Mouse (Mus musculus): ENCODE data around the gene Pla1a.

The Pla1a gene

DNA sequence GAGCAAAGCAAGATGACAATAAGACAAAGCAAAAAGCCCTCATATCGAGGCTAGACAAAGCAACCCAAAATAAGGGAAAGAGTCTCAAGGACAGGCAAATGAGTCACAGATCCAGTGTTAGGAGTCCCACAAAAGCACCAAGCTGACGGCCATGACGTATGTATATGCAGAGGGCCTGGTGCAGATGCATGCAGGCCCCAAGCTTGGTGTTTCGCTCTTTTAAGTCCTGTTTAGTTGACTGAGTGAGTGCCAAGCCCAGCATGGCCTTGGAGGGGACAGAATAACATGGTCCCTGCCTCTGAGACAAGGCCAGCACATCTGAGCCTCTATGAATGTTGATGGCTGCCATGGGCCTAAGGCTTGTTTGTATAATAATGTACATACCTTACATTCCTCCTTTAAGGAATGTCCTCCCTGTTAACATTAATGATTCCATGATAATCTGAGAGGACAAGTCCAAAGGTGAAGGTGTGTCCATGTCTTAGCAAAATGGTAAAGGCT, 1.4 kb upstream of the Pla1a start:
- DNase-seq (ENCODE audit: low read depth, low spot score) = no peak

DNA sequence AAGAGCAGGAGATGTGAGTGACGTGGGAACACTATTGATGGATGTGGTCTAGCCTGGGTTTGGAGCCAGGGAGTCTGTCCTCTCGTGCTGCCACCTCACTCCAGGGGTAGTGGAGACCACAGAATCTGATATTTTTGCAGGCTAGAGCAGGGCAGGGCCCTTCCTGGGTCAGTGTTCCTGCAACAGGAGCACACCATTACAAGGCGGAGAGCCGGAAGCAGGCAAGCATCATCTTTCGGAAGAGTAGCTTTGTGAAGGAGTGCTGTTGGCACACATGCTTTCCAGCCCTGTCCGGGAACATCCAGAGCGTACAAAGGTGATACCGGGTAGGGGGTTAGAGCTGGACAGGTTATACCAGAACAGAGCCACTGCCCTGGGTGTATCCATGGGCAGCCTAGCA, 569 bp upstream of the Pla1a start:
- DNase-seq (ENCODE audit: low read depth, low spot score) = no peak

DNA sequence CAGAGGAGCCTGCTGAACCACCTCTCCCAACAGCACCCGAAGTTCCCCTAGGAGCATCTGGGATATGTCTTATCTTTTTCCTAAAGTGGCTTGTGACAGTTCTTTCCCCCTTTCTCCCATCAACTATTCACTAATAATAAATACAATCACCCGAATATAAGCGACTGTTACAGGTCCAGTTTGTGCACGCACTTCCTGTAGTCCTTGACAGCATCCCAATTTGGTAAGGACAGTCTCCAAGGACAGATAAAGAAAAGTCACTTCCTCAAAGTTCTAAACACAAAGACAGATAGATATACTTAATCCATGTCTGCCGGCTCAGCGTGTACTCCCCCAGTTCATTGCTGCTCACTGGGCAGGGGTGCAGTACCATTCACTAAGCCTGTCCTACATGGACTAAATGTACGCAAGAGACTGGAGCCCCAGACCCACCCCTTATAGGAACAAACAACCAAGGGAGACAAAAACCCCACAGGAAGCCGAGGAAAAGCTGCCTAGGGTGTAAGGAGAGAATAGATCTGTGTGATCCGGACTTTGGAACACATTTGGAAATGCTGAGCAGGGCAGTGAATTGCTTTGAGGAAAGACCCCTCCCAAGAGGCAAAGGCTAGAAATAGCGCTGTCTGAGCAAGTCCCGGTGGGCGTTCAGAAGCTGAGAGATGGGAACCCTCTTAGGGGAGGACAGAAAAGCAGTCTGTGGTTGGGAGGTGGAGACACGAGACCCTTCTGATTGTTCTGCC, 1.3 kb downstream of the Pla1a start:
- DNase-seq (ENCODE audit: low read depth, low spot score) = peak; percentile 54

DNA sequence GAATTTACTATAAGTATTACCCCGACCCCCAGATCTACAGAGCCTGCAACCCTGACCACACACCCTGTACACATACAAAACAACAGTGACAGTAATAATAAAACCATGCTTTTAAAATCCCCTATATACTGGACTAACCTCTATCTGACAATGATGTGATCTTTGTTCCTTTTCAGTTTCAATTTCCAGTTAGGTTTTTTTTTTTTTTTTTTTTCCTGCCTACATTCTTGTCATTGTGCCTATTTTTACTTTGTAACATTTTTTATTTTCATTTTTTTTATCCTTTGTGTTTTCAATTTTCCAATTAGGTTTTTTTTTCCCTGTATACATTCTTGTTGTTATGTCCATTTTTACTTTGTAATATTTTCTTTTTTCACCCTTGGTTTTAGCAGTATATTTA, 7.1 kb downstream of the Pla1a start:
- no peak for DNase-seq (ENCODE audit: low read depth, low spot score)

DNA sequence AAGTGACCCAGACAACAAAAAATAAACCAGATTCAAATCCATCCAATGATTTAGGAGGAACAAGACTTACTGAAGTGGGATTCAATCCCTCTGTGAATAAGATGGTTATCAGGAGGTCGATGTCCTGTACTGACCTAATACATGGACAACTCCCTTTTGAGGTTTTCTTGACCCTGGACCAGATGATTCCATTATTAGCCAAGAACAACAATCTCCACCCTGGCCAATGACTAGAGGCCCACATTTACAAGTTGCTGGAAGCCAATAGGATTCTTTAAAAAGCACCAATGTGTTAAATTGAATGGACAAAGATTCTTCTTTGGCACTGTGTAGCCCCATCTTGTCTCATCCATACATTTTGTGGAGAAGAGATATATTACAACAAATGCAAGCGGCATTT, 7.6 kb downstream of the Pla1a start:
- no peak for DNase-seq (ENCODE audit: low read depth, low spot score)

DNA sequence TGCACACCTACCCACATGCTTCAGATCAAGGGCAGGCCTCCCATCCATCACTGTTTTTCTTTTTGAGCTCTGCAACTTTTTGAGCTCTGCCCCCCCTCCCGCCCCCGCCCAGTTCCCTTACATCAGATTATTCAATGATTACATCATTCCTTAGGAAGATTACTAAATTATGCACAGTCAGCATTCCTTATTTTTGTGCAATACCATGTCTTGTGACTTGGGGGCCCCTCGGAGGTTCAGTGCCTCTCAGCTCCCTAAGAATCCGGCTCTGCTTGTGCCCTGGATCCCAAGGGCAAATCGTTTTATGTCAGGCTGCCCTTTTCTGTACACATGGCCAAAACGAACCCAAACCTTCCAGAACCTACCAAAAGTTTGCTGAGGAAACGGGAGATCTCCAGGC, 18.0 kb downstream of the Pla1a start:
- DNase-seq (ENCODE audit: low read depth, low spot score) = no peak

DNA sequence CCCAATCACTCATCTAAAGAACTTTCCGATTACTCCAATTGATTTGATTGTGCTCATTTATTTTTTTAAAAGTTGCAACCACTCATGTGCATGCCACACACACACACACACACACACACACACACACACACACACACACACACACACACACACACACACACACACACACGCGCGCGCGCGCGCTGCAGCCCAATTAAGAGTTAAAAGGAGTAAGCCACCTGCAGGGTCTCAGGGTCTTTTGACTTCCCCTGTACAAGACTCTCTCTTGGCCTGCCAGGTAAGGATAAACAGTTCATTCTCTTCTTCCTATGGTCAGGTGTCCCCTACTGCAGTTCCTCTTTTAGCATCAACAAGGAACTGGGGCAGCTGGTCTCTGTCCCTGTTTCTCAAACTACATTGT, 24.5 kb downstream of the Pla1a start:
- DNase-seq (ENCODE audit: low read depth, low spot score) = no peak

DNA sequence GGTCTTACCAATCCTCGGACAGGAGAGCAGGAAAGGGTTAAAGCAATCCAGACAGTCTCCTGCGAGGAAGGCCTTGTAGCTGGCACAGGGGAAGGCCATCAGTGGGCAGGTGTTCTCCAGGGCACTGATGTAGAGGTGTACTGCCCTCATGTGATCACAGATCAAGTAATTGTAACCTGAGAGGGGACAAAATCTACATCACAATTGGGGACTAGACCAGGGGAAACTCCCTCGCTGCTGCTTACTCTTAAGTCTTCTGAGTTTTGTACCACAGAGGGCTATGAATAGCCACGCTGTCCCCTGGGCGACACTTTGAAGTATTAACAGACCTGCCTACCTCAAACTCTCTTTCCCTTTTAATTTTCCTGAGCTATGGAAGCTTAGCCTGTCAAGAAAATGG, 25.4 kb downstream of the Pla1a start:
- peak; percentile 94 for DNase-seq (ENCODE audit: low read depth, low spot score)

DNA sequence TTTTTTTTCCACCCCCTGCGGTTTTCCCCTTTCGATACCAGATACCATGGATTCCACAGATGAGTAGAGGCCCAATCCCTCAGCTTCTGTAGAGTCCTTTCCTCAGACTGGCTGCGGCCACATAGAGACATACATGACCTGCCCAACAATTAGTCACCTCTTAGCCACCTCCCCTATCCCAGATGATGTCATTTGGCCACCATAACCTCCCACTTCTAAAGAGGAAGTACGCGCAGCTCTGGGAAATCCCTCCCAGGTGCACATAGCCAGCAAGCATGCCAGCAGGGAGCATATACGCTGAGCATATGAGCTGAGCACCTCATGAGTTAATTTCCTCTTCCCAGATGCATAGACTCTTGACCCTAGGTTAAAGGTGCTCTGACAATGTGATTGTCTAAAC, 26.2 kb downstream of the Pla1a start:
- peak; percentile 47 for DNase-seq (ENCODE audit: low read depth, low spot score)

DNA sequence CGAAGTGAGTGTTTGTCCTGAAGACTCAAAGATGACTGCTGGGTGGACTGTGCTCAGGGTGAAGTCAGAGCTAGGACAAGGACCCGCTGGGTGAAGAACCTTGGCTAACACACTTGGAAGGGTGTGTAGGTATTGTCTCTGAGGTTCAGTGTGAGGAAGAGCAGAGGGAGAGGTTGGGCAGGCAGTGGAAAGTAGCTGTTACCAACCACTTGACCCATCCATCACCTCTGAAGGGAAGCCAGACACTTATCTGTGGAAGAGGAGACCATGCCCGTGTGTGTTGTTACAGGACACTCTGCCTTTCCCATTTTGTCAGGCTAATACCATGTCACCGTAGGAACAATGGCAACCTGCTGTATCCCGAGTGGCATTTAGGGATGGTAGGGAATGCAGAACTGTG, 26.7 kb downstream of the Pla1a start:
- DNase-seq (ENCODE audit: low read depth, low spot score) = no peak

DNA sequence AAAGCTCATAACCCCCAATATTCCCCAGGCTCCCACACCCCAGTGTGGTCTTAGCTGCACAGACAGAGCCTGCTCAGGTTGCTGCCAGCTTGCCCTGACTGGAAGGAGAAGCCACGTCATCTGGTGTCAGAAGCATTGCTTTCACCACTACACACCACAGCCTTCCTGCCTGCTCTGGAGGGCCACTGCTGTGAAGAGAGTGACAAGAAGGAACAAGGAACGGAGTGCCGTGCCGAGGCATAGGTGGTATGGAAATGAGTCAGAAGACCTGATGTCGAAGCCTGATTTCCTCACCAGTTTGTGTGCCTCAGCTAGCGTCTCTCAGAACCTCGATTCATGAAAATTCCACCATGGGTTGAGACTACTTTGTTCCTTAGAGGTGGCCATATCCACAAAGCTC, 29.3 kb downstream of the Pla1a start:
- no peak for DNase-seq (ENCODE audit: low read depth, low spot score)

DNA sequence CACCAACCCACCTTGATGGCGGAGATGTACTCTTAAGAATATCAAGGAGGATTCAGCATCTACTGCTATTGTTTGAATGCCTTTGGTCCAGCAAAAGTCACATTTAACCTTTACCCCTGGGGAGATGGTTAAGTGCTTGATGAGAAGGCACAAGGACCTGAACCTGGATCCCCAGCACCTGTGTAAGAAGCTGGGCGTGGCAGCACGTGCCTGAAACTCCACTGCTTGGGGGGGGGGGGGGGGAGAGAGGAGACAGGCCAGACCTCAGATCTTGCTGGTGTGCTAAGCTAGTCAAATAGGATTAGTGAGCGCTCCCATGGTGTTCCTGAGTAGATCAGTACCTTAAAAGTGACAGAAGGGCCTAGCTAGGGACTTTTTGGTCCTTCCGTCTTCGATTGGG, 31.5 kb downstream of the Pla1a start:
- no peak for DNase-seq (ENCODE audit: low read depth, low spot score)

DNA sequence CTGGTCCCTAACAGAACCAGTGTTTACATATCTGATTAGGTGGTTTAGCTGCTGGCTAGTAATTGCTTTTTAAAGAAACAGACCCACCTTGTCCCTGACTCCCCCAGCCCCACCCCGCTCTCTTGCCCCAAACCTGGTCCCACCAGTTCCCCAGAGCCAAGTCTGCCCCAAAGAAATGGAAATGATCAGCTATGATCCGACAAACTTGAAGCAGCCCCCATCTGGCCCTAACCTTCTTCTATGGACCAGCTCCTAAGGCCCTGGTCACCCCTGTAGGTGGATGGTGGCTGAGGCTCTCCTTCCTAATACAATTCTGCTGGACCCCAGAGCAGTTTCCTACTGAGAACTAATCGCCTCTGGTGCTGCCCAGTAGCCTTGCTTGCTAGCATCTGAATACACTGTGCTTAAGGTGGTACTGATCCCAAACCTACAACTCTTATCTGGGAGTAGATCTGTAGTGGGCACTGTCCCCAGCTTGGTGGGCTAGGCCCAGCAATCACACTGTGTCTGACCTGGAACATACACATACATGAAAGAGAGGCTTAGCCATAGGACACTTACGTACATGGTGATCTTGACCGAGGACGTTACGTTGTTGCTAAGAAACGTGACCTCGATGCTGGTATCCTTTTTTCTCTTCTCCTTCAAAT, 32.5 kb downstream of the Pla1a start:
- no peak for DNase-seq (ENCODE audit: low read depth, low spot score)

DNA sequence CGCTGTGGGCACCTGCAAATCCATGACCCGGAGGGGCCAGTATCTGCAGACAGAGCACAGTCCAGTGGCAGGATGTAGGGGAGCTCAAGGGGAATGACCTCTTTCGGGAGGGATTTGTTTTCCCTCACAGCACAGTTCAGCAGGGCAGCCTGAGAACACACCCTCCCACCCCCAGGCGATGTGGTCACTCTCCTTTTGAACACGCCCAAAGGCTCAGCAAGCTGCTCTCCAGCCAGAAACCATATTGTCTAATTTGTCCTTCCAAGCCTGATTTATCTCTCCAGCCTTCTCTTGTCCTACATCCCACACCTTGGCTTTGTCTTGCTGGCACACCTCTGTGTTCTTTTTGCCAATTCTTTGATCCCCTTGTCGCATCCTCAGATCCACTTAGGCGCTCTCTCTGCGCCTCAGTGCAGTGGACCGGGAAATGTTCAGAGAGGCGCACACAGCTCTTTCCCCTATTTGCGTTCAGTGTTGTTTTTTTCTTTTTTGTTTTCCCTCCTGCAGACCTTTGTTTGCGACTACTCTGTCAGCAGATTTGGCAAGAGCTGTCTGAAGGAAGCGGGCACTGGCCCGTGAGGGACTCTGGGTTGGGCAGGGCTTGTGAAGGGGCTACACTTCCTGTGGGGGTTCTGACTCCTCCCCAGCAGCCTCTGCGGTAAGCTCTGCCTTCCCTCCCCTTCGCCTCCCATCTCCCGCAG, 33.3 kb downstream of the Pla1a start:
- DNase-seq (ENCODE audit: low read depth, low spot score) = peak; percentile 40

DNA sequence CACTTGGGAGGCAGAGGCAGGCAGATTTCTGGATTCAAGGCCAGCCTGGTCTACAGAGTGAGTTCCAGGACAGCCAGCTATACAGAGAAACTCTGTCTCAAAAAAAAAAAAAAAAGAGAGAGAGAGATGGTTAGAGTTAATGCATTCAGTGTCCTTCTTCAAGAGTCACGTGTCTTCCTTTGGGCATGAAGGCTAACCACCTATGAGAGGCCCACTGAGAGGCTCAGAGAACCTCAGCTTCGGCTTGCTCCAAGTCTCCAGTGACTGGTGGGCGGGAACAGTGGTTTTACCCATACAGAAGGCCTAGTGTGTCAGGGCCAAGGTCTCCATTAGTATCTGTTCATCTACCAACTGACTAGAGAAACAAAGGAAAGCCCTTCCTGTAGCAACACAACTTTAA, 33.9 kb downstream of the Pla1a start:
- no peak for DNase-seq (ENCODE audit: low read depth, low spot score)

DNA sequence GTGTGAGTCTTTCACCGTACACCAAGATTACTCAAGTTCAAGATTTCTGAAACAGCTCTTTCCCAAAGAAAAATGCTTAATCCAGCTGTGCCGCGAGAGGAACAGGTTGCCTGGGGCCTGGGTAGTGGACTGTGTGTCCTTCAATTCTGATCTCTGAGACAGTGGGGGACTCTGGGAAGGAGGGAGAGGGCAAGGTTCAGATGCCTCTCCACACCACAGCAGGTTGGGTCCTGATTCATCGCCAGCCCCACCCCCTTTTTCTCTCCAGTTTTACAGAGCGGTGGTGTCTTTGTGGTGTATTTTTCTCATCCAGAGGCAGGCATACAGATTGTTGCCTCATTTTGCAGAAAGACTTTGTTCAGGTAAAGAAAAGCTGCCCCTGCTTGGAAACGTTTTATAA, 34.7 kb downstream of the Pla1a start:
- no peak for DNase-seq (ENCODE audit: low read depth, low spot score)

DNA sequence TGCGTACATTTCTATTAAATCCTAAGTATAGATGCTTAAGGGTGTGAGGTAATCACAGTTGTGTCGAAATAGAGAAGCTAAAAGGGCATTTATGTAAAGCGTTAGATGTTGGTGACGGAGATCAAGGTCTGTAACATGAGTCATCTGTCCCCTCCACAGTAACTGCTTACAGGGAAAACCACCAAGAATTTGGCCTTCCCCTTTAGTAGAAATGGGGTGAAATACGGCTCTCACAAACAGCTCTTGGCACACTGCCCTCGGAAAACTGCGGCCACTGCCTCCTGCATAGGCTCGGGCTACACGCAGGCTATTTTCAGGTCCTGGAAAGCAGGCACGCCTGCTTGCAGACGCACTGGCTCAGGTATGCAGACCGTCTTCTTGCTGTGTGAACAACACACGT, 36.8 kb downstream of the Pla1a start:
- no peak for DNase-seq (ENCODE audit: low read depth, low spot score)

DNA sequence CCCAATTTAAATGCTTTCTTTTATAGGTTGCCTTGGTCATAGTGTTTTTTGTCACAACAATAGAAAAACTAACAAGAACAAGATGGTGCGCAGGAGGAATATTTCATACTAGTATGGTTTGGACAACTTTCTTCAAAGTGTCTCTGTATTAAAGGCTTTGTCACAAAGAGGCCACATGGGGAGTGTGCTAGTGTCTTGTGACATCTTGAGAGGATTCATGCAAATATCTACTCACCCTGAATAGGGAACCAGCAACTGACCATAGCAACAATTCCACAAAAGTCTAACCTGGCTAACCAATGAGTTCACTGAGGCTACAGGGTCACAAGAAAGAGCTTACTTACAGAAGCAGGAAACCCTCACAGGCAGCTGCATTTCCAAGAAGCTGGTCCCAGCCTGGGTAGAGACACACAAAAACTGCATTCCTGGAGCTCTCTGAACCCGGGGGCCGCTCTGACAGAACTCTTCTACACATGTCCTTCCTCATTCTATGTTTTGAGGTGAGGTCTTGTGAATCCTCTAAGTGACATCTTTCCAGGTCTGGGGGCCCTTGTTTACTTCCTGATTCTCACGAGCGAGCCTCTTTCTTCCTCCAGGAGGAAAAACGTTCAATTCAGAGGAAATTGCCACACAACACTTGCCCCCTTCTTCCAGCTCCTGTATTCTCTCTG, 37.8 kb downstream of the Pla1a start:
- no peak for DNase-seq (ENCODE audit: low read depth, low spot score)

DNA sequence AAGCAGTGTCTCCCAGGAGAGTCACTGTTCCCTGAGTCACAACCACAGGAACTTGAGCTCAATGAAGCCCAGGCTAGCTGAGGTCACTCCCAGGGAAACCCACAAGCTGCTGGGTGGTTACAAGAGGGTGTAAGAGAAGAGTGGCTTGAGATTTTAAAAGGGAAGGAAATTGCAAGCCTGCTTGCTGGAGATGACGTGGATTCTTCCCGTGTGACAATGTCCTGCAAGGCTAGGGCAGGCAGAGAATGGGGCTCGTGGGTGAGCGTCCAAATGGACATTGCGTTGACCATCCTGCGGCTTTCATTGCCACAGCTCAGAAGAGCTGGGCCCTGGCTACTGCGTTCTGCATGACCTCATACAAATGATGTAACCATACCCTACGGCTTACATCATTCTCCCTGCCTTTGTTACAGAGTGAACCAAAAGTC, 38.7 kb downstream of the Pla1a start:
- no peak for DNase-seq (ENCODE audit: low read depth, low spot score)

DNA sequence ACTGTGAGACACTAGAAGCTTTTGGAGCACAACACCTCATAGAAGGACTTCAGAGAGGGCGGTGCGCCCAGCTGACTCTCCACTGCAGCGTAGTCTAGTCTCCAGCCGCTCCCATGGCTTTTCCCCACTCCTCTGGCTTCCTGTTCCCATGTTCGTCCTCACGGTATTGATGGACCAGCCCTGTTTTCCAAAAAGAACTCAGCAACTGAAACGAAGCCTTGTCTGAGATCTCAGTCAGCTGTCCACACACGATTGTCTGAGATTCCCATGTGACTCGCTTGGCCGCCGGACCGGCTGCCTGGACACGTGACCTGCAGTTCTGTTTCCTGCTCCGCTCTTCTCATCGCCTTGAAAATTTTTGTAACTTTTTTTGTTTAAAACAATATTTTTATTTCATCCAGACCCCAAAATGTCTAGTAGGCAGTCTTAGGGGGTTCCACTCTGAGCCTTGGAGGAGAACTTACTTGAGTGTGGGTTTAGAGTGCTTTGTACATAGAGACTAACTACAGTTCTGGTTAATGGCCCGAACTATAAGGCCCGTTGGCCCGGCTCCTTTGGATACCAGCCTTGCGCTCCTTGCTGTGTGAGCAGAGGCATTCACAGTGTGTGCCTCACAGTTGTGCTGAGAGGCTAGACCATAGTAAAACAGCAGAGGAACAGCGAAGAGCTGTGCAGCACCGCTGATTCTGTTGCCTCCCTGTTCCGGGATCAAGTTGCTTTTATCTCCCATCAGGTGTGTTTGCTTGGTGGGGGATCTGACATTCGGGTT, 40.6 kb downstream of the Pla1a start:
- DNase-seq (ENCODE audit: low read depth, low spot score) = no peak

DNA sequence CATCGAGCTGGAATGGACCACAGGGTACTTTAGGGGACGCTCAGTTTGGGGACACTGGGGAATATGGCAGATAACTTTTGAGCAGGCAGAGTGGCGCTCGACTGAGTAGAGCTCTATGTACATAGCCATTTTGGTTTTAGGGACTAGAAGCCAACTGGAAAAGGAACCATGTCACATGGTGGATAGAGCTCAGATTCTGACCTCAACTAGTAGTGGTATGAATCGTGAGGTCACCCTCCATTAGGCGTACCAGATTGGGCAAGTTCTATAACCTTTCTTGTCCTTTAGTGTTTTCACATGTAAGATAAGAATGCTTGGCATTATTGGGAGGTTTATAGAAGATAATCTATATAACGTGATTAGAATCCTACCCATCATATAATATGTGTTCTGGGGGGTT, 42.6 kb downstream of the Pla1a start:
- no peak for DNase-seq (ENCODE audit: low read depth, low spot score)
